Mouse (Mus musculus) lung, embryonic 14.5 days (tissue): ENCODE data around the gene Tnf. TPM values are rescaled to one million over a fixed set of nuclear protein-coding genes. Genes with fewer than 3 reads are reported as not detected.
"Not testable (repeated sequence)": the region's sequence is repeated elsewhere in the genome, so short reads cannot be mapped to it uniquely, and the experiment has no call there.

Experiments
- ATAC-seq: fragments of 200-750 bp; cut with Nextera tagmentation; 2 replicates; pipeline ENCODE4 v1.8.0; 2017; ENCODE audit warnings: mild to moderate bottlenecking, moderate TSS enrichment, moderate library complexity; ENCODE audit not compliant: insufficient read depth
- DNase-seq: peaks from one replicate; pipeline ENCODE4 v3.0.0-alpha.2; 2015
- H3K27ac ChIP-seq: fragments of 300-500 bp; sonication (generic); 2 replicates; pipeline ENCODE4 v1.5.1; 2014; ENCODE audit warnings: low read depth, mild to moderate bottlenecking, moderate library complexity
- H3K27me3 ChIP-seq: fragments of 300-500 bp; sonication (generic); 2 replicates; pipeline ENCODE4 v1.6.1; 2014; ENCODE audit warnings: low read length, control low read depth; ENCODE audit not compliant: insufficient read depth
- H3K36me3 ChIP-seq: fragments of 300-500 bp; sonication (generic); 2 replicates; pipeline ENCODE4 v1.6.1; 2014; ENCODE audit warnings: control low read depth; ENCODE audit not compliant: insufficient read depth
- H3K4me1 ChIP-seq: fragments of 300-500 bp; sonication (generic); 2 replicates; pipeline ENCODE4 v1.6.1; 2014; ENCODE audit warnings: antibody characterized with exemption, control low read depth; ENCODE audit not compliant: insufficient read depth
- H3K4me2 ChIP-seq: fragments of 300-500 bp; sonication (generic); 2 replicates; pipeline ENCODE4 v1.6.1; 2014; ENCODE audit warnings: mild to moderate bottlenecking
- H3K4me3 ChIP-seq: fragments of 300-500 bp; sonication (generic); 2 replicates; pipeline ENCODE4 v1.5.1; 2014; ENCODE audit warnings: low read depth, low read length
- H3K9ac ChIP-seq: fragments of 300-500 bp; sonication (generic); 2 replicates; pipeline ENCODE4 v1.6.1; 2014
- H3K9me3 ChIP-seq: fragments of 300-500 bp; sonication (generic); 2 replicates; pipeline ENCODE4 v1.6.1; 2016; ENCODE audit warnings: low read depth, low read length, control low read depth
- CTCF ChIP-seq: IDR thresholded peaks from 2 replicates; pipeline ENCODE4 v1.5.1; 2016; ENCODE audit warnings: antibody characterized with exemption, low read depth
- WGBS: fragments of 180-500 bp; shearing (Covaris S2); extraction: QIAGEN DNeasy Blood & Tissue Kit; methylation state at CpG from one replicate; pipeline ENCODE4 v1.1.7; 2014; 5-methylcytosine and 5-hydroxymethylcytosine counted together
- polyA plus RNA-seq: library from polyadenylated mRNA; unstranded; fragments of >200 nt; fragmentation: Nextera tagmentation; extraction: Ambion mirVana; gene quantifications from 2 replicates; pipeline ENCODE4 v1.2.1, GENCODE M21; 2014

The Tnf gene
- polyA plus RNA-seq, 1 experiment from 2014 or later: 0.21 TPM

DNA sequence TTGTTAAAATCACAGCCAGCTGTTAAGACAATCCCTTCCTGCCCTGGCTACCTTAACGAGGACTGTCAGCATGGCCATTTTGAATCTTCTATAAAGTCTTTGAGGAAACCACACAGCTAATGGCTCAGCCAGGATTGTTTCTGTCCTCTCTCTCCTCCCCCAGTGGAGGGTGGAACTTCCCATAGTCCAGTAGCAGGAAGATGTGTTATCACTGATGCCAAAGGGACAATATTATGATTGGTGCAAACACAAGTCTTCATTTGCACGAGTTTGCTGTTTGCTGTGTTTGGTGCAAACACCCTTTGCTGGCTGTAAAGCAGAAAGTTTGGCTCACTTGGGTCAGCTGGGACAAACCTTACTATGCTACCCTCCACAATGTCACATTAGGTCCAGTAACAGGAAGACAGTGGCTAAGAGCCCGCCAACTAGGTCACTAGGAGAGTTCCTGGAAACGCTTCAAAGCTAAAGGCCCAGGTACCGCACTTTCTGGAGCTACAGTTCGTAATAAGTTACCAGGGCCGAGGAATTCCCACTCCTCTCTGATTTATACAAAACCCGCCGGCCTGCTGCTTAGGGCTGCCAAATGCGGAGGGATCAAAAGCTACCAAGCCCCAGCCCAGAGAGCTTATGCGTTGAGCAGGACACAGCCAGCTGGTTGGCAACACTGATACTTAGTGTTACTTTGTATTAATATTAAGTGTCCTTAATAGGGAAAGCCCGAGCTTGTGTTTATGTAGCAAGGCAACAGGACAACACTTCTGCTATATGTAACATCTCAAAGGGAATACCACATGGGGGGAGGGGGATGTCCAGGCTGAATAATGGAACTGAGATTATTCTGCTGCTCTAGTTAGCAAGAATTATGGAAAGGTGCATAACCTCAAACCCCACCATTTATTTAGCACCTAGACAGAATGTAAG lies 38.8 kb upstream of the Tnf start:
- H3K4me3 ChIP-seq: peak overlapping the region; percentile 97
- H3K36me3 ChIP-seq: peaks cover 29% of the 10 kb centered on the region
- H3K9ac ChIP-seq: peak overlapping the region; percentile 100
- peak; percentile 50 for DNase-seq
- no peak for TF ChIP-seq CTCF
- 23% methylated on average over 12 of the region's 12 CpGs for WGBS
- peaks cover 14% of the 10 kb centered on the region for H3K4me1 ChIP-seq
- peak overlapping the region; percentile 100 for H3K27ac ChIP-seq
- H3K4me2 ChIP-seq: peak overlapping the region; percentile 85
- H3K27me3 ChIP-seq: no peaks in the 10 kb centered on the region
- peak; percentile 0; the same call in 1 of the 2 replicates for ATAC-seq
- no peaks in the 10 kb centered on the region for H3K9me3 ChIP-seq

DNA sequence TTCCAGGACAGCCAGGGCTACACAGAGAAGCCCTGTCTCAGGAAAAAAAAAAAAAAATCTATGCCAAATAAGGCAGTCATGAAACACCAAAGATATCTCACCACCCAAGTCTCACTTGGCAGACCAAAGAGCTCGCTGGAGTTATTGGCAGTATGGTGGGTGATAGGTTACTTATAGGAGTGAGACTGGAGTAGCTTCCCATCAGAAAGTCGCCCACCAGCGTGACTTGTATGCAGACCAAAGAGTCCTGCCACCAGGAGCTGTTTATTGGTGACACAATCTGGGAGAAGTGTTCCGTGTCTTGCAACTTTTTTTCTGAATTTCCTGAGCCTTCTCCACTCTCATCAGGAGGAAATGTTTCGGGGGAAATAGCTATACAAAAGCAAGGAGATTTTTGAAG lies 37.9 kb upstream of the Tnf start:
- WGBS: 70% methylated on average over 5 of the region's 5 CpGs
- Histone ChIP-seq H3K4me1 (peaks cover 13% of the 10 kb centered on the region), H3K9me3 (no peaks in the 10 kb centered on the region), H3K27ac (no peak overlapping the region), H3K27me3 (no peaks in the 10 kb centered on the region), H3K36me3 (peaks cover 20% of the 10 kb centered on the region), H3K4me2 (no peak overlapping the region), H3K4me3 (no peak overlapping the region), H3K9ac (no peak overlapping the region; the same call in 1 of the 2 replicates)
- ATAC-seq: no peak
- no peak for DNase-seq
- TF ChIP-seq CTCF: no peak

- DNase-seq: no peak
- no peak overlapping the region for H3K27ac ChIP-seq
- H3K27me3 ChIP-seq: no peaks in the 10 kb centered on the region
- no peak overlapping the region for H3K4me3 ChIP-seq
- H3K4me2 ChIP-seq: no peak overlapping the region
- H3K36me3 ChIP-seq: peaks cover 5% of the 10 kb centered on the region; the same call in 1 of the 2 replicates
- H3K9me3 ChIP-seq: no peaks in the 10 kb centered on the region
- WGBS: 86% methylated on average over 12 of the region's 12 CpGs
- no peak for ATAC-seq
- H3K9ac ChIP-seq: no peak overlapping the region
- H3K4me1 ChIP-seq: peaks cover 18% of the 10 kb centered on the region; the same call in 1 of the 2 replicates
- TF ChIP-seq CTCF: no peak
Measured at GRCm38 (mm10) chr17:35237504-35237903, 35.7 kb upstream of the Tnf start.

- Histone ChIP-seq H3K27ac (no peak overlapping the region), H3K9me3 (no peaks in the 10 kb centered on the region), H3K4me1 (peaks cover 19% of the 10 kb centered on the region; the same call in 1 of the 2 replicates), H3K4me3 (no peak overlapping the region), H3K9ac (no peak overlapping the region), H3K27me3 (no peaks in the 10 kb centered on the region), H3K36me3 (peaks cover 7% of the 10 kb centered on the region; the same call in 1 of the 2 replicates), H3K4me2 (no peak overlapping the region)
- DNase-seq (no peak), ATAC-seq (no peak)
- 72% methylated on average over 9 of the region's 9 CpGs for whole genome bisulfite sequencing
- no peak for TF ChIP-seq CTCF
Measured at GRCm38 (mm10) chr17:35236996-35237395, 35.2 kb upstream of the Tnf start.

GRCm38 (mm10) chr17:35236390-35236746 lies 34.6 kb upstream of the Tnf start:
- DNase-seq (peak; percentile 97), ATAC-seq (peak; percentile 53)
- under 1% methylated on average over 18 of the region's 18 CpGs for WGBS
- H3K4me1 ChIP-seq: peaks cover 19% of the 10 kb centered on the region; the same call in 1 of the 2 replicates
- peaks cover 8% of the 10 kb centered on the region; the same call in 1 of the 2 replicates for H3K36me3 ChIP-seq
- H3K9me3 ChIP-seq: no peaks in the 10 kb centered on the region
- H3K4me2 ChIP-seq: peak overlapping the region; percentile 71
- peak overlapping the region; percentile 65 for H3K4me3 ChIP-seq
- peak; percentile 99 for TF ChIP-seq CTCF
- peak overlapping the region; percentile 97 for H3K27ac ChIP-seq
- H3K9ac ChIP-seq: peak overlapping the region; percentile 86
- H3K27me3 ChIP-seq: no peaks in the 10 kb centered on the region

- DNase-seq (peak; percentile 97), ATAC-seq (peak; percentile 85)
- under 1% methylated on average over 35 of the region's 35 CpGs for WGBS
- peaks cover 16% of the 10 kb centered on the region; the same call in 1 of the 2 replicates for H3K4me1 ChIP-seq
- H3K9me3 ChIP-seq: no peaks in the 10 kb centered on the region
- H3K36me3 ChIP-seq: peaks cover 13% of the 10 kb centered on the region
- H3K4me3 ChIP-seq: peak within 1 kb of the TSS; percentile 65
- no peak for TF ChIP-seq CTCF
- H3K27me3 ChIP-seq: no peaks in the 10 kb centered on the region
- peak within 1 kb of the TSS; percentile 97 for H3K27ac ChIP-seq
- peak within 1 kb of the TSS; percentile 86 for H3K9ac ChIP-seq
- H3K4me2 ChIP-seq: peak within 1 kb of the TSS; percentile 71
Measured at GRCm38 (mm10) chr17:35235614-35236389, 34.0 kb upstream of the Tnf start, which contains the start of gene Nfkbil1. Gene Nfkbil1, minus strand, starts transcription at chr17:35235792.

- H3K9ac ChIP-seq: peak overlapping the region; percentile 86
- H3K27me3 ChIP-seq: no peaks in the 10 kb centered on the region
- H3K4me1 ChIP-seq: peaks cover 13% of the 10 kb centered on the region; the same call in 1 of the 2 replicates
- peaks cover 20% of the 10 kb centered on the region for H3K36me3 ChIP-seq
- ATAC-seq: peak; percentile 25
- H3K27ac ChIP-seq: peak overlapping the region; percentile 97
- TF ChIP-seq CTCF: no peak
- H3K9me3 ChIP-seq: no peaks in the 10 kb centered on the region
- WGBS: 4% methylated on average over 31 of the region's 31 CpGs
- H3K4me2 ChIP-seq: peak overlapping the region; percentile 71
- H3K4me3 ChIP-seq: peak overlapping the region; percentile 65
- DNase-seq: peak; percentile 76
Measured at GRCm38 (mm10) chr17:35234903-35235302, 33.1 kb upstream of the Tnf start.

GRCm38 (mm10) chr17:35234090-35234489 lies 32.3 kb upstream of the Tnf start:
- WGBS: 76% methylated on average over 7 of the region's 7 CpGs
- Histone ChIP-seq H3K4me2 (peak overlapping the region; percentile 71), H3K36me3 (peaks cover 28% of the 10 kb centered on the region), H3K27ac (peak overlapping the region; percentile 97), H3K4me1 (peaks cover 13% of the 10 kb centered on the region; the same call in 1 of the 2 replicates), H3K4me3 (peak overlapping the region; percentile 65)
- H3K9ac ChIP-seq, DNase-seq, H3K9me3 ChIP-seq, ATAC-seq, H3K27me3 ChIP-seq: not testable (repeated sequence)
